Mouse (Mus musculus) embryonic facial prominence, embryonic 12.5 days (tissue): ENCODE results near the gene Elmo1. TPM values are rescaled to one million over a fixed set of nuclear protein-coding genes. Genes with fewer than 3 reads are reported as not detected.

Experiments used
- ATAC-seq: fragments of 200-750 bp; cut with Nextera tagmentation; 2 replicates; pipeline ENCODE4 v1.8.0; 2017; ENCODE audit not compliant: insufficient number of reproducible peaks, insufficient read depth, low FRiP score, low TSS enrichment
- H3K27ac ChIP-seq: fragments of 300-500 bp; sonication (generic); 2 replicates; pipeline ENCODE4 v1.5.1; 2016; ENCODE audit warnings: mild to moderate bottlenecking
- H3K27me3 ChIP-seq: fragments of 300-500 bp; sonication (generic); 2 replicates; pipeline ENCODE4 v1.6.1; 2016; ENCODE audit warnings: mild to moderate bottlenecking, moderate library complexity
- H3K36me3 ChIP-seq: fragments of 300-500 bp; sonication (generic); 2 replicates; pipeline ENCODE4 v1.6.1; 2016; ENCODE audit warnings: mild to moderate bottlenecking
- H3K4me1 ChIP-seq: fragments of 300-500 bp; sonication (generic); 2 replicates; pipeline ENCODE4 v1.6.1; 2016
- H3K4me2 ChIP-seq: fragments of 300-500 bp; sonication (generic); replicated peaks from 2 replicates; pipeline ENCODE4 v1.6.1; 2016; ENCODE audit warnings: mild to moderate bottlenecking, moderate library complexity
- H3K4me3 ChIP-seq: fragments of 300-500 bp; sonication (generic); 2 replicates; pipeline ENCODE4 v1.5.1; 2016; ENCODE audit warnings: mild to moderate bottlenecking
- H3K9ac ChIP-seq: fragments of 300-500 bp; sonication (generic); 2 replicates; pipeline ENCODE4 v1.6.1; 2016; ENCODE audit warnings: mild to moderate bottlenecking, moderate library complexity
- H3K9me3 ChIP-seq: fragments of 300-500 bp; sonication (generic); 2 replicates; pipeline ENCODE4 v1.6.1; 2016; ENCODE audit warnings: mild to moderate bottlenecking, moderate library complexity
- WGBS: fragments of 180-500 bp; shearing (Covaris S2); methylation state at CpG from one replicate; pipeline ENCODE4 v1.1.7; 2016; 5-methylcytosine and 5-hydroxymethylcytosine counted together
- polyA plus RNA-seq: library from polyadenylated mRNA; unstranded; fragments of >200 nt; fragmentation: Nextera tagmentation; extraction: Ambion mirVana; gene quantifications from 2 replicates; pipeline ENCODE4 v1.2.1, GENCODE M21; 2016

The Elmo1 gene
- polyA plus RNA-seq, 1 experiment from 2014 or later: 11.1 TPM

DNA sequence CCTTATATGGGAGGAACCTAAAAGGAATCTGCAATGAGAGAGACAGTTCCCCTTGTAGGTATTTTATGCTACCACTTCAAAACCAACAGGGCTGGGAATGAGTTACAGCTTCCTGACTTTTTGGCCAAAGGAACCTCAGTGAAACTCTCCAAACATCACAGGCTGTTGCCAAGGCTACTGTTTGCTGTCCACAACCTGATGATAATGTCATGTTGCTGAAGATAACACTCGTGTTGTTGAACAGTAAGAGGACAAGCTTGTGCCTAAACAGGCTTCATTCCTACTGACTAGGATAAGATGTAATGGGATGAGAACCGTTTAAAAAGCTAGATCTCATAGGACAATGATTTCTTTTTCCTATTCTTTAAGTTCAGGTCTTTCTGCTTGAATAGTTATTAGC, 272.1 kb downstream of the Elmo1 start:
- Histone ChIP-seq H3K36me3 (no peaks in the 10 kb centered on the region), H3K4me3 (no peak overlapping the region), H3K9ac (no peak overlapping the region), H3K4me1 (no peaks in the 10 kb centered on the region), H3K9me3 (no peaks in the 10 kb centered on the region), H3K4me2 (no peak overlapping the region), H3K27ac (no peak overlapping the region), H3K27me3 (no peaks in the 10 kb centered on the region)
- 83% methylated on average over 2 of the region's 2 CpGs for WGBS
- no peak for ATAC-seq

DNA sequence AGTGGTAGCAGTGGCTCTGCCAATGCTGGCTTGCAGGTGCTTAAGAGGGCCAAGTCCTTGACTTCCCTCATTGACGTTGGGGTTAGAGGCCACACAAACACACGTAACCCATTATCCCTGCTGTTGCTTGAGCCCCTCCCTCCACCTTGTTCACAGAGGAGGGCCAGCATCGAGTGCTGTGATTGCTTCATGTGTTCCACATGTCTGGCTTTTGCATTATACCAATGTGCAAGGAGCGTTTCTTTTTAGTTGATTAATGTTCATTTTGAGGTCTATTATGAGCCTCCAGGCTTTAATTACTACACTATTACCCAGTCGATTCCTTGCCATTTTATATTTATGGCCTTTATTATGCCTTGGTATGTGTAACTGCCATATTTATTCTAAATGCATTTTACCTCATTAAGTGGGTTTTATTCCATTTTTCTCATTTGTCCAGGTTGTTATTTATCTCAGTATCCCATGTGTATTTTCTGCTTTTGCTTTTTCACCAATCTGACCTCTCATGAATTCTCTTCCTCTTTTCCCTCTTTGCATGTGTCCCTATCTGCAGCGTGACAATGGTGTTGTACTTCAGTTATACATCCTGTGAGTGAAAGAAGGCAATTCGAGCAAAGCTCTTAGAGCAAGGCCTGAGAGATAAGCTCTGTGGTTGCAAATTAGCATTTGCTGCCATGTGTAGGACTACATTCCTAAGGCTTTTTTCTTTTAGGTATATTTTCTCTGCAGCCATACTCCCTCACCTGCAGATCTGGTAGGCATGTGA, 275.6 kb downstream of the Elmo1 start:
- Histone ChIP-seq H3K36me3 (no peaks in the 10 kb centered on the region), H3K9me3 (no peaks in the 10 kb centered on the region), H3K9ac (no peak overlapping the region), H3K4me2 (no peak overlapping the region), H3K4me1 (no peaks in the 10 kb centered on the region), H3K27me3 (no peaks in the 10 kb centered on the region), H3K4me3 (no peak overlapping the region), H3K27ac (no peak overlapping the region)
- ATAC-seq: no peak
- 59% methylated on average over 7 of the region's 7 CpGs for WGBS

DNA sequence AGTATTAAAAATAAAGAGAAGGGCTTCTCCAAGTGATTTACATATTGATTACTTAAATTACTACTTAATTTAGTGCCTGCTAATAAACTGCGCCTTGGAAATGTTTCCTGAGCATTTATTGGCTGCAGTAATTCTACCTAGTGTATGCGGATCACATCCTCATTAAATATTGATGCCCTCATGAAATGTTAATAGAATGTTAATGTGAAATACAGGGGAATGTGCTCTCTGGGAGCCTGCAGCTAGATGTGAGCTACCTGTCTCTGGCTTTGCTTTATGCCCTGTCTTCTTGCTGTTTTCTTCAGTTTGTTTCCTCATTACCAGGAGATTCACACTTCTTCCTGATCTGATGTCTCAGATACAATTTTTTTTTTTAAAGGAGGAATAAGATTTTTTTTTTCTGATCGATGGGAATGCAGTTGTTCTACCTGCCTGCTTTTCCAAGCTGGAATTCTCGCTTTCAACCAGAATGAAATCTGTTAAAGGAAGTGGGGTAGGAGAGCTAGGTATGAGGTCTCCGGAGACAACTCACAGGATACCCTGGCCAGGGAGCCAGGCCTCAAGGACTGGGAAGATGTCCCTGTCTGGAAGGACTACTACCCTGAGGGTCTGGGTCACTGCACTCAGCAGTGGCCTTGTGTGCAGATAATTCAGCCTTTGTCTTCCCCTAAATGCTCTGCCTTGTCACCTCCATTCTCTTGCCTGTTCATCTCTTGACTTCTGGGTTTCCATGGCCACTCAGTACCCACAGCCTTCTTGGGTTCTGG, 279.8 kb downstream of the Elmo1 start:
- no peaks in the 10 kb centered on the region for H3K27me3 ChIP-seq
- H3K27ac ChIP-seq: no peak overlapping the region
- no peak for ATAC-seq
- no peaks in the 10 kb centered on the region for H3K4me1 ChIP-seq
- no peak overlapping the region for H3K4me2 ChIP-seq
- 85% methylated on average over 5 of the region's 5 CpGs for WGBS
- H3K9me3 ChIP-seq: no peaks in the 10 kb centered on the region
- H3K4me3 ChIP-seq: no peak overlapping the region
- no peak overlapping the region for H3K9ac ChIP-seq
- H3K36me3 ChIP-seq: no peaks in the 10 kb centered on the region

DNA sequence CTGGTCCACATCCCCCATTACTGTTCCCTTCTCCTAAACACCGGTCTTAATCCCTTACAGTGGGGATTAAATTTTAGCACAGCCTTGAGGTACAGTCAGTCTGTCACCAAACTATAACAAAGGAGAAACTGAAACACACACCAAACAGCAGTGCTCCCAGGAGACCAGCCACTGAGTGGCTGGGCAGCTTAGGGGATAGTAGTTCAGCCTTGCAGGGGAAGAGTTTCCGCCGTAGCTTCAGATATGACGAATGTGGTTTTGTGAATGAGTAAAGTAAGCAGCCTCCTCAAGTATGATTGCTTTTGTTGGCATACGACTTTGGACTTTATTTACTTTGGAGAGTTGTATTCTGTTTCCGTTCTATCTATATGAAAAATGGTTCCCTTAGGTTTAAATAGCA, 281.1 kb downstream of the Elmo1 start:
- H3K4me1 ChIP-seq: no peaks in the 10 kb centered on the region
- H3K4me2 ChIP-seq: no peak overlapping the region
- H3K27ac ChIP-seq: no peak overlapping the region
- H3K9ac ChIP-seq: no peak overlapping the region
- WGBS: 80% methylated on average over 6 of the region's 6 CpGs
- no peak for ATAC-seq
- H3K27me3 ChIP-seq: no peaks in the 10 kb centered on the region
- H3K36me3 ChIP-seq: no peaks in the 10 kb centered on the region
- no peak overlapping the region for H3K4me3 ChIP-seq
- H3K9me3 ChIP-seq: no peaks in the 10 kb centered on the region

DNA sequence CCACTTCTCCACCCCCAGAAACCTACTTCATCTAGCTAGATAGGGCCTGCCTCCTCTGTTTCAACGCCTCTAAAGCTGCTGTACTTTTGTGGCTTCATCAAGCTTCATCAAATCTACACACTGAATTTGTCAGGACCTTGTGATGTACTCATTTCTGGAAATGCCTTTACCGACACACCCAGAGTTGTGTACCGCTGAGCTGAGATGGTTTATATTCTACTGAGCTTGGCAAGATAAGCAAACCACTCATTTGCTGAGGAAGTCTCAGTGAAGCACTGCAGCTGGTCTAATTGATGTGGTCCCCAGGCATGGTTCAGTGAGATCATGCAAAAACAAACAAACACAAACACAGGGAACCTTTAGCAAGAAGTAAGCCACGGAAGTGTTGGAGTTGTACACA, 281.9 kb downstream of the Elmo1 start:
- H3K9me3 ChIP-seq: no peaks in the 10 kb centered on the region
- H3K4me1 ChIP-seq: no peaks in the 10 kb centered on the region
- no peak for ATAC-seq
- no peaks in the 10 kb centered on the region for H3K27me3 ChIP-seq
- H3K9ac ChIP-seq: no peak overlapping the region
- 75% methylated on average over 4 of the region's 4 CpGs for WGBS
- H3K36me3 ChIP-seq: no peaks in the 10 kb centered on the region
- H3K4me2 ChIP-seq: no peak overlapping the region
- H3K27ac ChIP-seq: no peak overlapping the region
- H3K4me3 ChIP-seq: no peak overlapping the region

DNA sequence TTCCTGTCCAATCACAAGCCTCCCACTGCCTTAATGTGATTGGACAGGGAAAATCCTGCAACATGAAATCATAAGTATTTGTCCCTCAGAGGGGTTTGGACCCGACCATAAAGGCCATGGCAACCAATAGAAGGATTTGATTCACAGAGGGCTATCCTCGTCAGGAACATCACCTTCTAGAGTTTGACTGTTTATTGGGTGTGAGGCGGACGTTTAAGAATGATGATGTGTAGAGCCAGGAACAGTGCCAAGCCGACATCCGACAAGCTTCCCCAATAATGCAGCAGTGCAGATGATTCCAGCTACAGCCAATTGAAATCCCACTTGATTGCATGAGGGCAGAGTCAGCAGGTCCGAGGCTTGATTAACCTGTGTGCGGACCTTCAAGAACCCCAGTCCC, 288.5 kb downstream of the Elmo1 start:
- H3K9ac ChIP-seq: no peak overlapping the region
- no peak overlapping the region for H3K4me2 ChIP-seq
- no peaks in the 10 kb centered on the region for H3K36me3 ChIP-seq
- no peak overlapping the region for H3K4me3 ChIP-seq
- 87% methylated on average over 8 of the region's 8 CpGs for WGBS
- ATAC-seq: no peak
- H3K27me3 ChIP-seq: no peaks in the 10 kb centered on the region
- no peaks in the 10 kb centered on the region for H3K4me1 ChIP-seq
- no peaks in the 10 kb centered on the region for H3K9me3 ChIP-seq
- H3K27ac ChIP-seq: no peak overlapping the region

DNA sequence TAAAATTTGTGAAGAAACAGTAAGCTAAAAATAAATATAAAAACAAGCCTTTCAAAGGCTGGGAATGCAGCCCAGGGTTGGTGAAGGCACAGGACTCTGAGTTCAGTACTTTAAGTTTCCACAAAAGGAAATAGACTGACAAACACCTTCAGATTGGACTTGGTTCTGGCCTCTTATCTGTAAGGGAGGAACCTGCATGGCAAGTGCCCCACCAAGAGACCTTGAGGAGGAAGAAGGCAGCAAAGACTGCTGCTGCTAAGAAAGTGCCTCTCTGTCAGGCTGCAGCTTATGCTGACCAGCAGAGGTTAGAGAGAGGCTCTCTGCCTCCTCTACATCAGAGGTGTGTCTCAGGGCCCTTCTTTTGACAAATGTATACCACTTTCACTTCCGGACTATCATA, 293.5 kb downstream of the Elmo1 start:
- no peaks in the 10 kb centered on the region for H3K9me3 ChIP-seq
- ATAC-seq: no peak
- no peaks in the 10 kb centered on the region for H3K27me3 ChIP-seq
- no peak overlapping the region for H3K4me3 ChIP-seq
- no peaks in the 10 kb centered on the region for H3K36me3 ChIP-seq
- H3K4me1 ChIP-seq: no peaks in the 10 kb centered on the region
- WGBS: 84% methylated on average over 1 of the region's 1 CpGs
- H3K27ac ChIP-seq: no peak overlapping the region
- H3K9ac ChIP-seq: no peak overlapping the region
- no peak overlapping the region for H3K4me2 ChIP-seq

DNA sequence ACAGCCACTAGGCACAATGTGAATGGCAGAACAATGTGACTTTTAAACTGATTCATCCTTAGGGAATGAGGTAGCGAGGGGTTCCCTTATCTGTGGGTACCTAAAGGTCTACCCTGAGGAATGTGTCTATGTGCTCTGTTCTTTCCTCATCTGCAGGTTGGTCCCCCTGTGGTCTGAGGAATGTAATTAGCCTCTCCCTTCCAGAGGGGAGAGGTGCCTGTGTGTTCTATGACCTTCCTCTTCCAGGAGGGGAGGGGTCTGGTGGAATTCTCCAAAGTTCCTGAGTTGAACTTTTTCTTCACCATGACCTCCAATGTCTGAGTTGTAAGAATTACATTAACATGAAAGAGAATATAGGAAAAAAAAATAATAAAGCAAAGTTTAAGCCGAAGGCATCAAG, 294.4 kb downstream of the Elmo1 start:
- no peak overlapping the region for H3K9ac ChIP-seq
- H3K4me1 ChIP-seq: no peaks in the 10 kb centered on the region
- H3K27me3 ChIP-seq: no peaks in the 10 kb centered on the region
- H3K27ac ChIP-seq: no peak overlapping the region
- H3K9me3 ChIP-seq: no peaks in the 10 kb centered on the region
- ATAC-seq: no peak
- 85% methylated on average over 2 of the region's 2 CpGs for WGBS
- no peak overlapping the region for H3K4me2 ChIP-seq
- H3K36me3 ChIP-seq: no peaks in the 10 kb centered on the region
- no peak overlapping the region for H3K4me3 ChIP-seq

DNA sequence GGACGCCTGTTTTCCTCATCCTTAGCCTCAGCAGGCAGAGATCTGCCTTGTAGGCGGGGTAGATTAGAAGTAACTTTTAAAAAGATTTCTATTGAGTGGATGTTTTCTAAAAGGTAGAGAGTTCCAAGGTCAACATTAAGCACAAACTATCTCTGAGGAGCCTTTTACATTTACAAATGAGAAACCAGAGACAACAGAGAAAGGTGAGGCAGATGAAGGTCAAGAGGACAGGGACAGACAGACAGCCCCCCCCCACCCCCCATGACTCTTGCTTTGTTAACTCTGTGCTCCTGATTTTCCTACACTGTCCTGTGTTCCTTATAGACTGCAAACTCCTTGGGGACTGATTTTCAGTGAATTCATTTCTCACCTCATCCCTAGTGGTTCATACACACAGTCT, 295.0 kb downstream of the Elmo1 start:
- Histone ChIP-seq H3K4me3 (no peak overlapping the region), H3K4me2 (no peak overlapping the region), H3K4me1 (no peaks in the 10 kb centered on the region), H3K9ac (no peak overlapping the region), H3K36me3 (no peaks in the 10 kb centered on the region), H3K9me3 (no peaks in the 10 kb centered on the region), H3K27me3 (no peaks in the 10 kb centered on the region), H3K27ac (no peak overlapping the region)
- 74% methylated on average over 2 of the region's 2 CpGs for WGBS
- ATAC-seq: no peak

DNA sequence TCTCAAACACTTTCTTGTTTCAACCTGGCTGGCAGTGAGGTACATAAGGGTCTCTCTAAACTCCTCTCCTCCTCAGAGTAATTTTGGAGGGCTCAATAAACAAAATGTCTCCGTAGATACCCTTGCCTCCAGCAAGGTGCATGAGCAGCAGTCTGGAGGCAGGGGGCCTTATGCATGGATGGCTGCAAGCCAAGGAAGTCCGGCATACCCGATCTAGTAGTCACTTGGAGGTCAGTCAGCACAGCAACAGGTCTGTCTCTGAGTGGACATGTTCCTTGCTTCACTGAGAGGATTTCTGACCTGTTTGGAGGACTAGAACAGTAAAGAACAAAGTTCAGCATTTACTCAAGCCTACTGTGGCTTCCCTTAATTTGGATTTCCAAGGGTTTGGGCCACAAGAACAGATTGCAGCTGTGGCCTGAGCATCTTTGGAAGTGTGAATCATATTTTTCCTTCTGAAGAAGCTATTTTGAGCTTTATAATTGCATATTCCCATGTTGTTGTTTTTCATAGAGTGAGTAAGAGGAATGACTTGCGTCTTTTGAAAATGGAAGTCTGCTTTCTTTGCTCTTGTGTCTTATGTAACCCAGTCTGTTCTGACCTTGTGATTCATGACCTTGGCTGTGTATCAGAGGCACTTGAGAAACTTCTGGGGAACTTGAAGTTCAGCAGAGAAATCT, 296.2 kb downstream of the Elmo1 start:
- no peaks in the 10 kb centered on the region for H3K4me1 ChIP-seq
- no peak overlapping the region for H3K4me2 ChIP-seq
- no peak overlapping the region for H3K27ac ChIP-seq
- no peak overlapping the region for H3K4me3 ChIP-seq
- no peaks in the 10 kb centered on the region for H3K27me3 ChIP-seq
- ATAC-seq: no peak
- H3K9ac ChIP-seq: no peak overlapping the region
- no peaks in the 10 kb centered on the region for H3K36me3 ChIP-seq
- 86% methylated on average over 4 of the region's 4 CpGs for WGBS
- no peaks in the 10 kb centered on the region for H3K9me3 ChIP-seq

DNA sequence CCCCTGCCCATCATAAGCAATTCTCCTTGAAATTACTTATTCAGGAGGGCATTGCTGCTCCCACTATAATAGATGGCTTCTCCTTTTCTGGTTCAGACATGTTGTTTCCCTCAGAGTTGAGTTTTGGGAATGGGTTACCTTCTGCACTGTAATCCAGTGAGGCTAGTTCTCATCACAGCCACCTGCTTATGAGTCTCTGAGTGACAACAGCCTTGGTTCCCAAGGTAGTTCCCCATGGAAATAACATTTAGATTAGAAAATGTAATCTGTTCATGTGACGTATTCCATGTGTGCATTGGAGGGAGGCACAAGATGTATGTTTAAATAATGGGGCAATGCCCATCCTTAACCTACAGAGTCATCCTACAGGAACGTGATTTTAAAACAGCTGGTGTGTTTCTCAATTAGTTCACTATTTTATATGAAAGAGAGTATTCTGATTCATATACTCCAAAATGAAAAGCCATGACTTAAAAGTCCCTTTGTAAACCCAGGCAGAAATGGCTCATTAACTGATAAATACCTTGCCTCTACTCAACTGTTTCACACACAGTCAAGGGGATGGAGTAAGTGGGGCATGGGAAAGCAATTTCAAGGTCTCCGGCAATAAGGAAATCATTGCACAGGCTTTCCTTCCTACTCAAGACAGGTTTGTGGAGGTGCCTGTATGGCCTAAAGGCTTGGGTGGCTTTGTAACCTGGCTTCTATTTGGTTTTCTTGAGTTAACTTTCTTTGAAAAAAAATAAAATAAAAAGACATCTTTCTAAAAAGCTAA, 302.6 kb downstream of the Elmo1 start:
- WGBS: 81% methylated on average over 3 of the region's 3 CpGs
- no peak for ATAC-seq

More for the DNA sequence above, 302.6 kb downstream of the Elmo1 start:
- Histone ChIP-seq H3K27me3 (no peaks in the 10 kb centered on the region), H3K9me3 (no peaks in the 10 kb centered on the region), H3K27ac (no peak overlapping the region), H3K4me2 (no peak overlapping the region), H3K4me3 (no peak overlapping the region), H3K9ac (no peak overlapping the region), H3K4me1 (no peaks in the 10 kb centered on the region), H3K36me3 (no peaks in the 10 kb centered on the region)
